Mouse (Mus musculus): ENCODE measurements around the gene Lgals2. TPM values are rescaled to one million over a fixed set of nuclear protein-coding genes. Genes with fewer than 3 reads are reported as not detected.

Lgals2 gene
- total and polyA plus RNA-seq, 2 experiments from 2014 or later: 0.27 to 4.6 TPM

DNA sequence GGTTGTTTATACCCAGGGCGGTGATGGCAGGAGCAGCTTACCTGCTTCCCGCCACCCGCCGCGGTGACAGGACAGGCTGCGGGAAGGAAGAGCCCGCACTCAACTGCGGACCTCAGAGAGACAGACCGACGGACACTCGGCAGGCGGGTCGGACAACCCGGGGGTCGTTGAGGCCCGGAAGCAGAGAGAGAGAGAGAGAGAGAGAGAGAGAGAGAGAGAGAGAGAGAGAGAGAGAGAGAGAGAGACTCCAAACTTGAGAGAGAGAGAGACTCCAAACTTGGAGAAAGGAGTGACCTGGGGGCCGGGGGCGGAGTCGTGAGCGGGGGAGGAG, 44.0 kb upstream of the Lgals2 start, which contains the start of gene Gm49510:
Gm49510 (plus strand) TSS at position 259 of the 331 bp plus-strand sequence.
- Histone ChIP-seq H3K9me3 (replicated peaks; ENCODE audit: control insufficient read depth, low read length) (no peaks in the 10 kb centered on the region), H3K27ac (ENCODE audit: low read depth) (peak within 1 kb of the TSS; percentile 73), H3K4me3 (ENCODE audit: low read depth, low read length) (peak within 1 kb of the TSS; percentile 74), H3K27me3 (ENCODE audit: control insufficient read depth, insufficient read depth, low read length) (no peaks in the 10 kb centered on the region), H3K9ac (replicated peaks; ENCODE audit: low read depth, low read length) (peak within 1 kb of the TSS; percentile 78), H3K4me2 (ENCODE audit: low read depth, low read length) (peak within 1 kb of the TSS; percentile 95), H3K36me3 (replicated peaks; ENCODE audit: control insufficient read depth, insufficient read depth, low read length) (0 out of 2 replicates have a peak, but pooled peaks cover 5% of the 10 kb centered on the region), H3K4me1 (ENCODE audit: control insufficient read depth, insufficient read depth) (peaks cover 25% of the 10 kb centered on the region)
- TF ChIP-seq EP300 (IDR thresholded peaks at IDR 0.05; ENCODE audit: low read depth) (no peak), CTCF (IDR thresholded peaks at IDR 0.05; ENCODE audit: low read depth) (no peak)
- ATAC-seq (ENCODE audit: insufficient read depth, low read depth) (no peak), DNase-seq (ENCODE audit: low spot score) (no peak)
- WGBS: under 1% methylated on average over 11 of the region's 20 CpGs

DNA sequence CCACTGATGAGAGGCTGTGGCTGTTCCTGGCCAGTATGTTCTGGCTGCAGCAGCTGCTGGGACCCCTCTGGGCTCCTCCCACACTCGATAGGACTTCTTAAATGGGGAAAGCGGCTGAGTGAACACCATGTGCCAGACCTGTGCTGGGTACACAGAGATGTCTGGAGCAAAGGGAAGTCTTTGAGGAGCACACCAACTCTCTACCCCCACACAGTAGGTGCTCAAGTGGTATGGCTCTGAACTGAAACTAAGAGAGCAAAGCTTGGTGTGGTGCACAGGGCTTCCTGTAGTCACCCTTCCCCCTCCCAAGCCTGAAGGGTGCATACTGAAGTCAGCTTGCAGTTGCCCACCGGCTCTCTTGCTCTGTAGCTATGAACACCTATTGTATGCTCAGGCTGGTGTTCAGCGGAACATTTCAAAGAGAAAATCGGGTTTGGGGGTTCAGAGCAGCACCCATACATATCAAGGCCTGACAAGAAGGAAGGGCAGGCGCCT, 43.2 kb upstream of the Lgals2 start:
- peaks cover 33% of the 10 kb centered on the region for H3K4me1 ChIP-seq (ENCODE audit: control insufficient read depth, insufficient read depth)
- H3K9me3 ChIP-seq (replicated peaks; ENCODE audit: control insufficient read depth, low read length): no peaks in the 10 kb centered on the region
- TF ChIP-seq CTCF (IDR thresholded peaks at IDR 0.05; ENCODE audit: low read depth) (no peak), EP300 (IDR thresholded peaks at IDR 0.05; ENCODE audit: low read depth) (no peak)
- no peak overlapping the region; the same call in 1 of the 2 replicates for H3K4me3 ChIP-seq (ENCODE audit: low read depth, low read length)
- peak overlapping the region; percentile 21 for H3K27ac ChIP-seq (ENCODE audit: low read depth)
- H3K27me3 ChIP-seq (ENCODE audit: control insufficient read depth, insufficient read depth, low read length): no peaks in the 10 kb centered on the region
- H3K9ac ChIP-seq (replicated peaks; ENCODE audit: low read depth, low read length): no peak overlapping the region
- DNase-seq (ENCODE audit: low spot score): peak; percentile 35
- H3K36me3 ChIP-seq (replicated peaks; ENCODE audit: control insufficient read depth, insufficient read depth, low read length): peaks cover 5% of the 10 kb centered on the region
- ATAC-seq (ENCODE audit: insufficient read depth, low read depth): peak; percentile 19; the same call in 1 of the 2 replicates
- 39% methylated on average over 6 of the region's 6 CpGs for WGBS
- H3K4me2 ChIP-seq (ENCODE audit: low read depth, low read length): peak overlapping the region; percentile 95; the same call in 1 of the 2 replicates

DNA sequence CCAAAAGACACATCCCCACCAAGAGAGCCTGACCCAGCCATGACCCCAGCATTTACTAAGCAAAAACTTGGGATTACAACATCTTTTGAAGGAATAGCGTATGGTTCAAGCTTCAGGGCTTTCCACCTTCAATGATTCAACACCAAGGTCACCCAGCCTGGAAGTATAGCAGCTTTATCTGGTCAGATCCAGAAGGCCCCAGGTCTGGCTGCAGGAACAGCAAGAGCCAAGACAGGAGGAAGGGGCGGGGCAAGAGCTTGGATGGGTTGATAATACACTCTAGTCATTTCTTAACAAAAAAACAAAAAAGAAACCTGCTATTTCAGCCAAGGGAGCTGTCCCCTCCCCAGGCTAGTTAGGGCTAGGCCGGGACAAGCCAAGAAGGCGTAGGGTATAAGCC, 42.2 kb upstream of the Lgals2 start:
- Histone ChIP-seq H3K9me3 (replicated peaks; ENCODE audit: control insufficient read depth, low read length) (no peaks in the 10 kb centered on the region), H3K4me1 (ENCODE audit: control insufficient read depth, insufficient read depth) (peaks cover 33% of the 10 kb centered on the region), H3K27me3 (ENCODE audit: control insufficient read depth, insufficient read depth, low read length) (no peaks in the 10 kb centered on the region), H3K9ac (replicated peaks; ENCODE audit: low read depth, low read length) (no peak overlapping the region), H3K36me3 (replicated peaks; ENCODE audit: control insufficient read depth, insufficient read depth, low read length) (peaks cover 15% of the 10 kb centered on the region), H3K4me3 (ENCODE audit: low read depth, low read length) (no peak overlapping the region), H3K4me2 (ENCODE audit: low read depth, low read length) (no peak overlapping the region), H3K27ac (ENCODE audit: low read depth) (0 out of 2 replicates have a peak overlapping the region, but pooled peaks have one; percentile 21)
- WGBS: 83% methylated on average over 4 of the region's 4 CpGs
- no peak for DNase-seq (ENCODE audit: low spot score)
- TF ChIP-seq CTCF (IDR thresholded peaks at IDR 0.05; ENCODE audit: low read depth) (no peak), EP300 (IDR thresholded peaks at IDR 0.05; ENCODE audit: low read depth) (no peak)
- ATAC-seq (ENCODE audit: insufficient read depth, low read depth): no peak

DNA sequence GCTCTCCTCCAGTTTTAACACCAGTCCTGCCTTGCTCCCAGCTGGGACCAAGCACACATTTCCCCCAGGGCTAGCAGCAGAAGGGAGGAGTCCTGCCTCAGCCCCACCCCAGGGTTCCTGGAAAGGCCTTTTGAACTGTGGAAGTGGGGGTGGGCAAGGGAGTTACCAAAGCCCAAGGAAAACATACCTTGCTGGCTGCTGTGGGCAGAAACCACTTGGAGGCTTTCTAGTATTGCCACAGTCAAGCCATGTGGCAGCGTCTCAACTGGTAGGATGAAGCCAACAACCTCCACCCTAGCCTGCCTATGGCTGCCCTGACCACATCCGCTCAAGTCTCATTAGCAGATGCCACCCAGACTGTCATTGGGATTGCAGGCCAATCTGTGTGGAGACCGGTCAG, 40.8 kb upstream of the Lgals2 start:
- no peak overlapping the region for H3K4me2 ChIP-seq (ENCODE audit: low read depth, low read length)
- peaks cover 31% of the 10 kb centered on the region for H3K4me1 ChIP-seq (ENCODE audit: control insufficient read depth, insufficient read depth)
- no peak overlapping the region for H3K4me3 ChIP-seq (ENCODE audit: low read depth, low read length)
- H3K27me3 ChIP-seq (ENCODE audit: control insufficient read depth, insufficient read depth, low read length): no peaks in the 10 kb centered on the region
- peaks cover 28% of the 10 kb centered on the region for H3K36me3 ChIP-seq (replicated peaks; ENCODE audit: control insufficient read depth, insufficient read depth, low read length)
- ATAC-seq (ENCODE audit: insufficient read depth, low read depth) (no peak), DNase-seq (ENCODE audit: low spot score) (no peak)
- no peaks in the 10 kb centered on the region for H3K9me3 ChIP-seq (replicated peaks; ENCODE audit: control insufficient read depth, low read length)
- 88% methylated on average over 3 of the region's 3 CpGs for WGBS
- H3K9ac ChIP-seq (replicated peaks; ENCODE audit: low read depth, low read length): no peak overlapping the region
- no peak for TF ChIP-seq EP300 (IDR thresholded peaks at IDR 0.05; ENCODE audit: low read depth)
- TF ChIP-seq CTCF (IDR thresholded peaks at IDR 0.05; ENCODE audit: low read depth): no peak
- no peak overlapping the region for H3K27ac ChIP-seq (ENCODE audit: low read depth)

DNA sequence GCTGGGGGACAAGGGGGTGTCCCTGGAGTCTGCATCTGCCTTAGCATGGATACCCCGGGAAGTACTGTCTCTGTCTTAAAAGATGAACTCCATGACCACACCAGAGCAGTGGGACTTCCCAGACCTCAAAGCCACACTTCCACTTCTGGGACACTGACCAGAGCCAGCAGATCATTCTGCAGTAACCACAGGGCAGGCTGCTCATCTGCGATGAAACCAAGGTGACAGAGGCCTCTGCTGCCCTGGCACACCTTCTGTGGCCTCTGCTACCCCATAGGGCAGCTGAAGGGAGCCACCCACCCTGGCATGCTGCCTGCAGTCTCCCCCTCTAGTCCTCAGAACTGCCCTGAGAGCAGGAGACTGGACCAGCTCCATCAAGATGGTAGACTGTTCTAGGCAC, 40.4 kb upstream of the Lgals2 start:
- DNase-seq (ENCODE audit: low spot score) (no peak), ATAC-seq (ENCODE audit: insufficient read depth, low read depth) (no peak)
- Histone ChIP-seq H3K4me1 (ENCODE audit: control insufficient read depth, insufficient read depth) (peaks cover 26% of the 10 kb centered on the region), H3K4me2 (ENCODE audit: low read depth, low read length) (no peak overlapping the region), H3K4me3 (ENCODE audit: low read depth, low read length) (no peak overlapping the region), H3K9me3 (replicated peaks; ENCODE audit: control insufficient read depth, low read length) (no peaks in the 10 kb centered on the region), H3K27me3 (ENCODE audit: control insufficient read depth, insufficient read depth, low read length) (no peaks in the 10 kb centered on the region), H3K36me3 (replicated peaks; ENCODE audit: control insufficient read depth, insufficient read depth, low read length) (peaks cover 33% of the 10 kb centered on the region), H3K9ac (replicated peaks; ENCODE audit: low read depth, low read length) (no peak overlapping the region), H3K27ac (ENCODE audit: low read depth) (no peak overlapping the region)
- TF ChIP-seq EP300 (IDR thresholded peaks at IDR 0.05; ENCODE audit: low read depth): no peak
- TF ChIP-seq CTCF (IDR thresholded peaks at IDR 0.05; ENCODE audit: low read depth): no peak
- WGBS: 64% methylated on average over 2 of the region's 2 CpGs

DNA sequence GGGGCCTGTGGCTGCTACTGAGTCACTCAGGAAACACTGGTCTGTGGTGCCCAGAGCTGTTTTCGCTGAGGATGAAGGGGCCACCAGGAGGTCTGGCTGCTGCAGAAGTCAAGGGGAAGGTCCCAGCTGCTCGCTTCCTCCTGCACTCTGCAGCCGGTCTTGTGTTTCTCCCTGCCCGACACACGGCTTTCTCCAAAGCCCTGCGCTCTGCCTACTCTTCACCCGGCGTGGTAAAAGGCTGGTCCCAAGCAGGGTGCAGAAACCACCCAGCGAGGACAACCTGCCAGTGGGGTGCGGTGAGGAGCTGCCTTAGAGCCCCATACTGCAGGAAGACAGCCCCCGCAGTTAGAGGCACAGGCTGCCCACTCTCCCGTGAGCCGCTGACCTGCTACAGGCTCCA, 39.4 kb upstream of the Lgals2 start:
- ATAC-seq (ENCODE audit: insufficient read depth, low read depth): no peak
- H3K27ac ChIP-seq (ENCODE audit: low read depth): peak overlapping the region; percentile 36; the same call in 1 of the 2 replicates
- TF ChIP-seq CTCF (IDR thresholded peaks at IDR 0.05; ENCODE audit: low read depth) (no peak), EP300 (IDR thresholded peaks at IDR 0.05; ENCODE audit: low read depth) (no peak)
- no peaks in the 10 kb centered on the region for H3K9me3 ChIP-seq (replicated peaks; ENCODE audit: control insufficient read depth, low read length)
- H3K27me3 ChIP-seq (ENCODE audit: control insufficient read depth, insufficient read depth, low read length): no peaks in the 10 kb centered on the region
- 59% methylated on average over 13 of the region's 13 CpGs for whole genome bisulfite sequencing
- H3K4me3 ChIP-seq (ENCODE audit: low read depth, low read length): no peak overlapping the region
- H3K36me3 ChIP-seq (replicated peaks; ENCODE audit: control insufficient read depth, insufficient read depth, low read length): peaks cover 39% of the 10 kb centered on the region
- H3K4me2 ChIP-seq (ENCODE audit: low read depth, low read length): no peak overlapping the region
- no peak overlapping the region for H3K9ac ChIP-seq (replicated peaks; ENCODE audit: low read depth, low read length)
- no peak for DNase-seq (ENCODE audit: low spot score)
- peaks cover 19% of the 10 kb centered on the region for H3K4me1 ChIP-seq (ENCODE audit: control insufficient read depth, insufficient read depth)

All from heart, postnatal 0 days (tissue).